Mouse (Mus musculus): ENCODE data around the gene Arl5a. TPM values are rescaled to one million over a fixed set of nuclear protein-coding genes. Genes with fewer than 3 reads are reported as not detected.

Gene Arl5a
- polyA plus RNA-seq, 1 experiment: 0.35 TPM

- no peaks in the 10 kb centered on the region for H3K9me3 ChIP-seq (ENCODE audit: control insufficient read depth, low read length)
- no peak for TF ChIP-seq TAL1 (IDR thresholded peaks at IDR 0.05; ENCODE audit: low read length)
- no peak for TF ChIP-seq GATA1 (IDR thresholded peaks at IDR 0.05; ENCODE audit: low read length)
- no peaks in the 10 kb centered on the region for H3K36me3 ChIP-seq (ENCODE audit: control insufficient read depth)
Measured at GRCm38 (mm10) chr2:52351029-52351428, 73.7 kb downstream of the Arl5a start.

More at GRCm38 (mm10) chr2:52351029-52351428, 73.7 kb downstream of the Arl5a start:
- Histone ChIP-seq H3K4me1 (ENCODE audit: control insufficient read depth) (no peaks in the 10 kb centered on the region), H3K4me3 (replicated peaks) (no peak overlapping the region), H3K27me3 (ENCODE audit: control insufficient read depth) (no peaks in the 10 kb centered on the region)

Other genes starting within 250 kb of the Arl5a start
- not detected in 2 replicates for gene Neb, start 46.4 kb downstream of the Arl5a start, polyA plus RNA-seq (2012)

All from erythroblast, embryonic 14.5 days (primary cell).